9 mouse cellular contexts compared by ENCODE assay signal in the genomic region with DNA sequence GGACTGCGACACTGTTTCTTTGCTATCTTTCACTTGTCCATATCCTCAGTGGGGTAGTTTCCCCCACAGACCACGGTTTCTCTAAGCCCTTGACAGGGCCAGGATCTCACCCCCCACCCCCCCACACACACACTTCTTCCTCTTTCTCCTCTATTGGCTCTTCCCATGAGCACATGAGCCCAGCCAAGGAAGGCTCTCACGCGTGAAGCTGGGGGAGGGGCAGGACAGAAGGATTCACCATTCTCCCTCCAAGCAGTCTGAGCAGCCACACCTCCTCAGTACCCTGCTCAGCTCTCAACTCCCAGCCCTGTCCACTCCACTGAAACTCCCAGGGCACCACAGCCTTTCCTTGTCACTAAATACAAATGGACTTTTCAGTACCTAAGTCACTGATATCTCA. TPM values are rescaled to one million over a fixed set of nuclear protein-coding genes. Genes with fewer than 3 reads are reported as not detected.
DNase-seq lines count a peak whose midpoint lies in the region; ATAC-seq and TF ChIP-seq lines count a peak whose summit lies in the region.
"Had no signal": no experiment of that assay in that cellular context is flagged by ENCODE, and none has a peak within 500 bp of the region (broad histone marks: within the 10 kb centered on the region; RNA-seq: fewer than 3 reads in every experiment).

No protein-coding gene starts in this region.

- H3K4me3 ChIP-seq in heart, embryonic 15.5 days = no peak overlapping the region
- no peak overlapping the region for H3K4me3 ChIP-seq in bone marrow macrophage, adult 2 months (ENCODE audit: insufficient read depth, low read length)
- no peak overlapping the region for H3K4me3 ChIP-seq in intestine, embryonic 15.5 days (replicated peaks)
- H3K4me3 ChIP-seq in midbrain, embryonic 14.5 days (replicated peaks; ENCODE audit: low read depth, low read length) = no peak overlapping the region
- H3K4me3 ChIP-seq: limb, embryonic 12.5 days had no signal

- H3K36me3 ChIP-seq in heart, embryonic 15.5 days = no peaks in the 10 kb centered on the region
- no peaks in the 10 kb centered on the region for H3K36me3 ChIP-seq in intestine, embryonic 15.5 days
- H3K36me3 ChIP-seq in midbrain, embryonic 14.5 days (ENCODE audit: control insufficient read depth, insufficient read depth, low read length) = no peaks in the 10 kb centered on the region
- H3K36me3 ChIP-seq: limb, embryonic 12.5 days had no signal

- ATAC-seq in heart, embryonic 15.5 days (replicated peaks; ENCODE audit: insufficient number of reproducible peaks, insufficient read depth, low FRiP score, low read depth) = no peak
- ATAC-seq in intestine, embryonic 15.5 days = 0 out of 2 replicates have a peak, but pooled peaks have one; percentile 48
- ATAC-seq in midbrain, embryonic 14.5 days (ENCODE audit: low FRiP score, low TSS enrichment) = peak; percentile 53; the same call in 1 of the 2 replicates

- WGBS in heart, embryonic 15.5 days = 30% methylated on average over 4 of the region's 4 CpGs
- WGBS in intestine, embryonic 15.5 days = 16% methylated on average over 4 of the region's 4 CpGs
- WGBS in midbrain, embryonic 14.5 days = 6% methylated on average over 4 of the region's 4 CpGs

- peaks cover 62% of the 10 kb centered on the region for H3K4me1 ChIP-seq in heart, embryonic 15.5 days (replicated peaks)
- peaks cover 71% of the 10 kb centered on the region for H3K4me1 ChIP-seq in bone marrow macrophage, adult 2 months (ENCODE audit: control insufficient read depth, insufficient read depth, low read length)
- peaks cover 19% of the 10 kb centered on the region for H3K4me1 ChIP-seq in intestine, embryonic 15.5 days (replicated peaks)
- H3K4me1 ChIP-seq in midbrain, embryonic 14.5 days (ENCODE audit: control insufficient read depth, insufficient read depth, low read length) = peaks cover 10% of the 10 kb centered on the region; the same call in 1 of the 2 replicates

- H3K4me2 ChIP-seq in heart, embryonic 15.5 days = no peak overlapping the region
- no peak overlapping the region for H3K4me2 ChIP-seq in intestine, embryonic 15.5 days (replicated peaks)
- no peak overlapping the region for H3K4me2 ChIP-seq in midbrain, embryonic 14.5 days (ENCODE audit: low read length)
- H3K4me2 ChIP-seq: limb, embryonic 12.5 days had no signal

- no peak for DNase-seq in heart, adult 18-20 months
- DNase-seq in midbrain, embryonic 14.5 days = peak; percentile 59
- DNase-seq in right cerebral cortex, postnatal 14 days = no peak
- no peak for DNase-seq in layer of hippocampus, adult 8-10 months (ENCODE audit: low spot score in 2 of 2)
- DNase-seq in ovary, postnatal 10 days (ENCODE audit: low spot score) = no peak

- H3K9me3 ChIP-seq in heart, embryonic 15.5 days (replicated peaks) = no peaks in the 10 kb centered on the region
- no peaks in the 10 kb centered on the region for H3K9me3 ChIP-seq in intestine, embryonic 15.5 days
- no peaks in the 10 kb centered on the region for H3K9me3 ChIP-seq in midbrain, embryonic 14.5 days (ENCODE audit: control insufficient read depth, low read length)
- H3K9me3 ChIP-seq: limb, embryonic 12.5 days had no signal

- no peak for TF ChIP-seq POLR2A in bone marrow macrophage, adult 2 months (IDR thresholded peaks at IDR 0.05; ENCODE audit: borderline replicate concordance, low read depth, low read length)

- no peak overlapping the region for H3K9ac ChIP-seq in heart, embryonic 15.5 days
- H3K9ac ChIP-seq in intestine, embryonic 15.5 days = no peak overlapping the region
- no peak overlapping the region for H3K9ac ChIP-seq in midbrain, embryonic 14.5 days (replicated peaks; ENCODE audit: low read length)
- H3K9ac ChIP-seq: limb, embryonic 12.5 days had no signal

- TF ChIP-seq CTCF in bone marrow macrophage, adult 2 months (IDR thresholded peaks at IDR 0.05; ENCODE audit: low read depth, low read length) = no peak

- H3K27me3 ChIP-seq in heart, embryonic 15.5 days = no peaks in the 10 kb centered on the region
- H3K27me3 ChIP-seq in intestine, embryonic 15.5 days (replicated peaks) = no peaks in the 10 kb centered on the region
- no peaks in the 10 kb centered on the region for H3K27me3 ChIP-seq in midbrain, embryonic 14.5 days (ENCODE audit: control insufficient read depth, insufficient read depth, low read length)
- H3K27me3 ChIP-seq: limb, embryonic 12.5 days had no signal

- H3K27ac ChIP-seq in heart, embryonic 15.5 days = 0 out of 2 replicates have a peak overlapping the region, but pooled peaks have one; percentile 38
- H3K27ac ChIP-seq in bone marrow macrophage, adult 2 months (ENCODE audit: insufficient read depth, low read depth, low read length) = peak overlapping the region; percentile 66
- no peak overlapping the region for H3K27ac ChIP-seq in intestine, embryonic 15.5 days
- H3K27ac ChIP-seq in midbrain, embryonic 14.5 days (replicated peaks; ENCODE audit: low read depth, low read length) = no peak overlapping the region
- H3K27ac ChIP-seq: limb, embryonic 12.5 days had no signal

RNA-seq across cellular contexts. Expression of a gene that starts 47.2 kb away (rescaled TPM):
- 16.9 and 21.7 TPM in 2 replicates for polyA plus RNA-seq in heart, embryonic 15.5 days (2015; fragmentation: Nextera tagmentation; extraction: Ambion mirVana)
- 10 to 100 TPM; 10.3 to 11.8 TPM for total RNA-seq in heart, adult 18-20 months (2021)
- 14.6 and 16.7 TPM in 2 replicates for polyA plus RNA-seq in bone marrow macrophage, adult 2 months (2012; ENCODE audit: insufficient read depth, insufficient read length, missing spikeins)
- 15.5 and 15.8 TPM in 2 replicates for polyA plus RNA-seq in intestine, embryonic 15.5 days (2015; fragmentation: Nextera tagmentation; extraction: Ambion mirVana)
- 11.7 and 14.0 TPM in 2 replicates for polyA plus RNA-seq in midbrain, embryonic 14.5 days (2014; fragmentation: Nextera tagmentation; extraction: Ambion mirVana)
- 10 to 100 TPM; 20.5 to 24.6 (median 21.8) TPM for total RNA-seq in layer of hippocampus, adult 8-10 months (2022)

Comparison
In these comparisons a context has a peak if more than half of its experiments do, and no peak if none do; other contexts are left out.
1. H3K27ac ChIP-seq: peak in heart, embryonic 15.5 days (single experiment) and bone marrow macrophage, adult 2 months (single experiment); none in intestine, embryonic 15.5 days (single experiment) and midbrain, embryonic 14.5 days (single experiment).